ENCODE assay signal across 14 mouse cellular contexts in the genomic region with DNA sequence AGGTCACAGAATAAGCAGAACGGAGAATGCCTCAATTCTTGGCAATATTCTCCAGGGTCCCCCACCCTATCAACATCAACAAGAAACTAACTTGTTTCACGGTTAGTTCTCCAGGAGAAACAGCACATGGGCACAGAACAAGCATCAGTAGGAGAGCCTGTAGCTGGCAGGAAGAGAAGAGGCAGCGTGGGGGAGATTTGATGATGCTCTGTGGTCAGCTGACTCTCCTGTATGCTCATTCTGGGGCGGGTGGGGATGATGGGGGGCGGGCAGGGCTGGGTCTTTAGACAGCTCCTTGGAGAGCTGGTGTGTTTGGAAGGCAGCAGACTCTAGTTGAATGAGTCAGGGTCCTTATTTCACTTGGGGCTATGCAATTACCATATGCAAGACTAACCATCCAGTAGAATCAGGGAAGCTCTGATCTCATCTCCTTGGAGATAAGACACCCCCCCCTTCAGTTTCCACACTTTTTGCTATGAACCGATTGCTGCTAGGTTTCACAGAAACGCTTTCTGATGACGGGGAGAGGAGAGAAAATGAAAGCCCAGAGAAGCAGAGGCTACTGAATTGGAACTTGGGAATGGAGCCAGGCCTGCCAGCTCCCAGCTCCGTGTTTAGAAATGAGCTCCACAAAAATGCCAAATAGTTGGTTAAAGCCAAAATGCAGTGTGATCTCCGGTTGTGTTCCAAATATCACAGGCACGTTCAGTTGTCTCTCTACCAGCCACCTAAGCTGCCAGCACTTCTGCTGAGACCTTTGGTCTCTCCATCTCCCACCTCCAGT. TPM values are rescaled to one million over a fixed set of nuclear protein-coding genes. Genes with fewer than 3 reads are reported as not detected.
DNase-seq lines count a peak whose midpoint lies in the region; ATAC-seq lines count a peak whose summit lies in the region.
"Had no signal": no experiment of that assay in that cellular context is flagged by ENCODE, and none has a peak within 500 bp of the region (broad histone marks: within the 10 kb centered on the region; RNA-seq: fewer than 3 reads in every experiment).

No protein-coding gene starts in this region.

- H3K4me2 ChIP-seq in heart, embryonic 12.5 days: no peak overlapping the region

- no peak overlapping the region for H3K9ac ChIP-seq in heart, embryonic 12.5 days

- no peak overlapping the region for H3K4me3 ChIP-seq in heart, embryonic 12.5 days
- H3K4me3 ChIP-seq in heart, embryonic 10.5 days: no peak overlapping the region

- H3K4me1 ChIP-seq in heart, embryonic 12.5 days (replicated peaks): no peaks in the 10 kb centered on the region
- H3K4me1 ChIP-seq in heart, embryonic 10.5 days: no peaks in the 10 kb centered on the region

- intact Hi-C loops in left cerebral cortex, postnatal 10 days (cut with DNase I): no loop called here

- peak; percentile 74 for DNase-seq in heart, adult 11 months
- peak; percentile 72 for DNase-seq in right cerebral cortex, adult 18-20 months
- no peak for DNase-seq in right cerebral cortex, postnatal 14 days
- DNase-seq in left cerebral cortex, postnatal 10 days (ENCODE audit: extremely low spot score in 1 of 2, low spot score in 2 of 2): peak; percentile 51 to 76
- DNase-seq in ovary, postnatal 14 days (ENCODE audit: low spot score): no peak
- DNase-seq in heart, embryonic 10.5 days (ENCODE audit: low spot score): no peak
- DNase-seq: adrenal gland, postnatal 14 days; gastrocnemius, postnatal 25 days; liver; thymus, adult 18-20 months had no signal

- ATAC-seq in heart, embryonic 12.5 days (ENCODE audit: insufficient number of reproducible peaks, low FRiP score): no peak
- ATAC-seq: intestine, postnatal 0 days had no signal

- 64% methylated on average over 11 of the region's 11 CpGs for WGBS in heart, embryonic 12.5 days
- WGBS in heart, embryonic 10.5 days: 68% methylated on average over 11 of the region's 11 CpGs

- H3K27ac ChIP-seq in heart, embryonic 12.5 days (ENCODE audit: poor library complexity, severe bottlenecking): no peak overlapping the region
- H3K27ac ChIP-seq in heart, embryonic 10.5 days: no peak overlapping the region

- no peaks in the 10 kb centered on the region for H3K27me3 ChIP-seq in heart, embryonic 12.5 days (replicated peaks)
- peaks cover 5% of the 10 kb centered on the region; the same call in 1 of the 2 replicates for H3K27me3 ChIP-seq in heart, embryonic 10.5 days (ENCODE audit: insufficient read depth, poor library complexity, severe bottlenecking)

- no peaks in the 10 kb centered on the region for H3K36me3 ChIP-seq in heart, embryonic 12.5 days
- H3K36me3 ChIP-seq in heart, embryonic 10.5 days: no peaks in the 10 kb centered on the region

- H3K9me3 ChIP-seq in heart, embryonic 12.5 days (replicated peaks): no peaks in the 10 kb centered on the region
- no peaks in the 10 kb centered on the region for H3K9me3 ChIP-seq in heart, embryonic 10.5 days

RNA-seq across cellular contexts. Expression of gene Kcnc4, which starts 34.9 kb away (rescaled TPM):
- polyA plus RNA-seq in heart, embryonic 12.5 days (2016; fragmentation: Nextera tagmentation; extraction: Ambion mirVana): 0.12 and 0.15 TPM in 2 replicates
- 10 to 100 TPM; 57.3 to 58.5 TPM for total RNA-seq in left cerebral cortex, postnatal 10 days (2021)
- polyA plus RNA-seq in heart, embryonic 10.5 days (2016; fragmentation: Nextera tagmentation; extraction: Ambion mirVana): 0.09 and 0.18 TPM in 2 replicates
- total RNA-seq: CH12.LX; common myeloid progenitor, adult 5-6 weeks had no signal

Comparison
In these comparisons a context has a peak if more than half of its experiments do, and no peak if none do; other contexts are left out.
1. DNase-seq: peak in heart, adult 11 months (single experiment), right cerebral cortex, adult 18-20 months (single experiment) and left cerebral cortex, postnatal 10 days (2 of 2); none in right cerebral cortex, postnatal 14 days (single experiment), ovary, postnatal 14 days (single experiment) and heart, embryonic 10.5 days (single experiment).